Mouse (Mus musculus) embryonic fibroblast, embryonic 13.5 days (primary cell): Measurements from ENCODE around the gene Il12a.

Experiments used
- CTCF ChIP-seq: IDR thresholded peaks from 2 replicates; pipeline ENCODE4 v1.5.1; 2011; ENCODE audit warnings: mild to moderate bottlenecking, control low read depth, low read length, moderate library complexity, borderline replicate concordance; ENCODE audit not compliant: insufficient read depth
- POLR2A ChIP-seq: IDR thresholded peaks from 2 replicates; pipeline ENCODE4 v1.6.1; 2011; ENCODE audit warnings: low read depth, mild to moderate bottlenecking, control low read depth, low read length, moderate library complexity

DNA sequence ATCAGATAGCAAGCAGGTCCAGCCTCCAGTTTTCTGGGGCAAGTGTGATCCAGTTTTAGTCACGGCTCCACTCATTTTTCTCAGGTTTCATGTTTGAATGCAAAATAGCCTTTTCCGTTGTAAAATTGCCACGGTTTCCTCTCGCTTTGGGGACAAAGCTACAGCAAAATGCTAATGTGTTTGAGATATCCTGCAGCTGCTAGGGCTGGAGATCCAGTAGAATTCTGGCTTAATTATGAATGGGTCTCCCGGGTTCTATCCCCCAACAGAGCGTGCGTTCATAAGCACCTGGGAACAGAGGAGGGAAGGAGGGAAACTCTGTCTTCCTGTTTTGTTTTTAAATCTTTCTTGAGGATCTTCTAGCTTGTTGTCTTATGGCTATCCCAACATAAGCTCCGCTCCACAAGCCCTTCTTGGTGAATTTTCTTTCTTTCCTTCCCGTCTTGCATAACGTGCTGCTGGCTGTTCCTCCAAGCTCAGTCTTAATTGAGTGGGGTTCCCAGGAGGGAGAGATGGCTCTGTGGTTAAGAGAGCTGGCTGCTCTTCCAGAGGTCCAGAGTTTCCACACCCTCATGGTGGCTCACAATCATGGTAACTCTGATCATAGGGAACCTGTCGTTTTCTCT lies 2.3 kb downstream of the Il12a start:
- TF ChIP-seq POLR2A (no peak), CTCF (no peak)
